Mouse (Mus musculus) neural tube, embryonic 15.5 days (tissue): ENCODE measurements around the gene Fam69b. TPM values are rescaled to one million over a fixed set of nuclear protein-coding genes. Genes with fewer than 3 reads are reported as not detected.
A peak's percentile ranks its signal among the peaks of the same experiment; 100 is the strongest.

Experiments
- ATAC-seq: fragments of 200-750 bp; cut with Nextera tagmentation; 2 replicates; pipeline ENCODE4 v1.8.0; 2017; ENCODE audit warnings: mild to moderate bottlenecking, moderate TSS enrichment, moderate library complexity; ENCODE audit not compliant: low FRiP score
- H3K27ac ChIP-seq: fragments of 300-500 bp; sonication (generic); replicated peaks from 2 replicates; pipeline ENCODE4 v1.5.1; 2015; ENCODE audit warnings: mild to moderate bottlenecking, inconsistent platforms
- H3K27me3 ChIP-seq: fragments of 300-500 bp; sonication (generic); replicated peaks from 2 replicates; pipeline ENCODE4 v1.6.1; 2015; ENCODE audit warnings: inconsistent platforms
- H3K36me3 ChIP-seq: fragments of 300-500 bp; sonication (generic); 2 replicates; pipeline ENCODE4 v1.6.1; 2015; ENCODE audit warnings: inconsistent platforms
- H3K4me1 ChIP-seq: fragments of 300-500 bp; sonication (generic); 2 replicates; pipeline ENCODE4 v1.6.1; 2015; ENCODE audit warnings: inconsistent platforms
- H3K4me2 ChIP-seq: fragments of 300-500 bp; sonication (generic); 2 replicates; pipeline ENCODE4 v1.6.1; 2015; ENCODE audit warnings: inconsistent platforms, mild to moderate bottlenecking, moderate library complexity
- H3K4me3 ChIP-seq: fragments of 300-500 bp; sonication (generic); replicated peaks from 2 replicates; pipeline ENCODE4 v1.5.1; 2015; ENCODE audit warnings: mild to moderate bottlenecking, inconsistent platforms
- H3K9ac ChIP-seq: fragments of 300-500 bp; sonication (generic); replicated peaks from 2 replicates; pipeline ENCODE4 v1.6.1; 2015; ENCODE audit warnings: mild to moderate bottlenecking, inconsistent platforms
- H3K9me3 ChIP-seq: fragments of 300-500 bp; sonication (generic); replicated peaks from 2 replicates; pipeline ENCODE4 v1.6.1; 2016; ENCODE audit warnings: inconsistent platforms
- WGBS: fragments of 180-500 bp; shearing (Covaris S2); methylation state at CpG from one replicate; pipeline ENCODE4 v1.1.7; 2015; ENCODE audit warnings: mixed read lengths; 5-methylcytosine and 5-hydroxymethylcytosine counted together
- polyA plus RNA-seq: library from polyadenylated mRNA; unstranded; fragments of >200 nt; fragmentation: Nextera tagmentation; extraction: Ambion mirVana; gene quantifications from 2 replicates; pipeline ENCODE4 v1.2.1, GENCODE M21; 2015

The Fam69b gene
- polyA plus RNA-seq, 1 experiment from 2014 or later, result 145 TPM

DNA sequence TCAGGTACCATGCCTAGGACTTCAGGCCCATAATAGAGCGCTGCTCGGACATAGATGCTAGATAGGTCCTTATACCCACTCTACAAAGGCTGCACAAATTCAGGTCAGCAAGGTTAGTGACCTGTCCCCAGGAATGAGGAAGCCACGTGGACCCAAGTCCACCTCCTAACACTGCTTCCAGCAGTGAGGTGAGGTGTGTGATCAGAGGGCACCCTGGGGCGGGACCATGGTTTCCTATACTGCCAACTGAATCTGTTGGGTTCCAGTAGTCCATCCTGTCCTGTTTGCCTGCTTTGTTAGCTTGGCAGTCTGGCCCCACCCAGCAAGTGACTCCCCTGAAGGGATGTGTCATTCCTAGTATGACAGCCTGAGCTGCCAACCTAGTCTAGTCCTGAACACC is 28.3 kb upstream of the Fam69b start:
- H3K9me3 ChIP-seq, result no peaks in the 10 kb centered on the region
- WGBS, result 86% methylated on average over 4 of the region's 4 CpGs
- no peaks in the 10 kb centered on the region for H3K36me3 ChIP-seq

DNA sequence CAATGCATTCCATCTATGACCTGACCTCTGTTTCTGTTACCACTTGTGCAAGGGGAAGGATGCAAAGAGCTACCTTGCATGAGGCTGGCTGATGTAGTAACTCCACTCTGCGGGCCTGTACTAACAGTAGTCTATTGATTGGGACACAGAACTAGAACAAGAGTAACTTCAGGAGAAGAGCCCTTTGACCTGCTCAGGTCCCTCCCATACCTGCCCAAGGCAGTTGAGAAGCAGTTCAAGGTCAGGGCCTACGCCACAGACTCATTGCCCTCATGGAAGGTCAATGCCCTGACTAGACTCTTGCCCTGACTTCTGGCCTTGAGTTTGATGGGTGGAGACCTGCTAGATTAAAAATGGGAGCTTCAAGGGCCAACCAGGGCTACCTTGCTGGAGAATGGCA is 27.6 kb upstream of the Fam69b start:
- 94% methylated on average over 2 of the region's 2 CpGs for WGBS
- ATAC-seq, result no peak

More for the DNA sequence above, 28.3 kb upstream of the Fam69b start:
- peaks cover 27% of the 10 kb centered on the region for H3K27me3 ChIP-seq
- no peak overlapping the region for H3K4me3 ChIP-seq
- no peak overlapping the region for H3K27ac ChIP-seq
- peaks cover 17% of the 10 kb centered on the region for H3K4me1 ChIP-seq
- no peak overlapping the region for H3K9ac ChIP-seq
- ATAC-seq, result no peak
- H3K4me2 ChIP-seq, result no peak overlapping the region

DNA sequence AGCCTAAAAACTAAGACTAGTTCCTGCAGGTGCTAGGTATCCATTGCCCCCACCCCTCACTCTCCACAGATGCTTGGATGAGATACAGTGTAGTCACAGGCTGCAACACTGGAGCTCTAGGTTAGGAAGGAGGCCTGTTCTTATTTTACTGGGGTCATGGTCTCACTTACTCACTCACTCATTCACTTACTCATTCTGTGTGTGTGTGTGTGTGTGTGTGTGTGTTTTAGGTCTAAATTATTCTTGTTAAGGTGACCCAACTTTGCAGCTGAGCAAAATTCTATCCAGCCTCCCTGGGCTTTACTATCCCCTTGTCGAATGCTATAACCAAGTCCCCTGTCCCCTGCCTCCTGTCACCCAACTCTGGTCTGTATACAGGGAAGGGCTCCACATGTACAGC is 26.7 kb upstream of the Fam69b start:
- Histone ChIP-seq H3K4me3 (no peak overlapping the region), H3K9me3 (no peaks in the 10 kb centered on the region), H3K27me3 (peaks cover 39% of the 10 kb centered on the region), H3K27ac (no peak overlapping the region), H3K36me3 (no peaks in the 10 kb centered on the region), H3K4me2 (no peak overlapping the region), H3K9ac (no peak overlapping the region), H3K4me1 (peaks cover 17% of the 10 kb centered on the region)
- no peak for ATAC-seq
- 96% methylated on average over 1 of the region's 1 CpGs for WGBS

More for the DNA sequence above, 27.6 kb upstream of the Fam69b start:
- Histone ChIP-seq H3K4me3 (no peak overlapping the region), H3K4me2 (no peak overlapping the region), H3K27ac (no peak overlapping the region), H3K36me3 (no peaks in the 10 kb centered on the region), H3K9ac (no peak overlapping the region), H3K9me3 (no peaks in the 10 kb centered on the region), H3K27me3 (peaks cover 32% of the 10 kb centered on the region), H3K4me1 (peaks cover 17% of the 10 kb centered on the region)

DNA sequence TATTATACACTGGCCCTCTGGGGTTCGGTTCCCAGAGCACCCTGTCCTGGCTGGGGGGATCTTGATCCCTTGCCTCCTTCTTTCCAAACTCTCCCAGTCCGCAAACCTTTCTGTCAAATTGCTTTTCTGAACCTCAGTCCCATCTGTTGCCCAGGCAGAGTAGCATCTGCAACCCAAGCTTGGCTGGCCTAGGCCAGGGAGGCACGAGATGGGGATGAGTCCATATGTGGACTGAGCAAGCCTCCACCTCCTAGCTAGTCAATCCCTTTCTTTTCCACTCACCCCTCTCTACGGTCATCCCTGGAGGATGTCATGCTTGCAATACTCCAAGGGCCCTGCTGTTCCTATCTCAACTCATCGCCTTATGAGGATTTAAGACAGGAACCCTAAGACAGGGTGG is 25.6 kb upstream of the Fam69b start:
- Histone ChIP-seq H3K9me3 (no peaks in the 10 kb centered on the region), H3K36me3 (no peaks in the 10 kb centered on the region), H3K9ac (no peak overlapping the region), H3K27me3 (peaks cover 40% of the 10 kb centered on the region), H3K4me3 (no peak overlapping the region), H3K4me2 (peak overlapping the region; percentile 82), H3K4me1 (peaks cover 22% of the 10 kb centered on the region), H3K27ac (no peak overlapping the region)
- WGBS, result 83% methylated on average over 5 of the region's 5 CpGs
- ATAC-seq, result no peak

DNA sequence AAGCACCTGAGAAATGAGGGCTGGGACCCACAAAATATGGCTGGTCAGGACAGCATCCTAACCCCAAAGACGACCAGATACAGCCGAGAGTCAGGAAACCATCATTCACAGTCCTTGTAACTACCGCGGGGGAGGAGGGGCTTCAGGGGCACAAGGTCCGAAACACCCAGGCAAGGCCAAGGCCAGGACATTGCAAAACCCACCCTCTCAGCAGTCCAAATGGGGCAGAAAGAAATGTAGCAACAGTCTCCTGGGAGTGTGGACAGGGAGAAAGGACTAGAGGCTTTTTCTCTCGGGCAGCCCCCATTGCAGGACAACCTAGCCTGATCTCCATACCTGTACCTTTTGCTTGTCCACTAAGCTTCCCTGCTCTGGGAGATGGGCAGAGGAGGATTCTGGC is 25.1 kb upstream of the Fam69b start:
- Histone ChIP-seq H3K27me3 (peaks cover 40% of the 10 kb centered on the region), H3K36me3 (no peaks in the 10 kb centered on the region), H3K27ac (no peak overlapping the region), H3K9me3 (no peaks in the 10 kb centered on the region), H3K4me2 (peak overlapping the region; percentile 82), H3K9ac (peak overlapping the region; percentile 61), H3K4me3 (peak overlapping the region; percentile 56), H3K4me1 (peaks cover 22% of the 10 kb centered on the region)
- ATAC-seq, result no peak
- WGBS, result 18% methylated on average over 6 of the region's 6 CpGs

DNA sequence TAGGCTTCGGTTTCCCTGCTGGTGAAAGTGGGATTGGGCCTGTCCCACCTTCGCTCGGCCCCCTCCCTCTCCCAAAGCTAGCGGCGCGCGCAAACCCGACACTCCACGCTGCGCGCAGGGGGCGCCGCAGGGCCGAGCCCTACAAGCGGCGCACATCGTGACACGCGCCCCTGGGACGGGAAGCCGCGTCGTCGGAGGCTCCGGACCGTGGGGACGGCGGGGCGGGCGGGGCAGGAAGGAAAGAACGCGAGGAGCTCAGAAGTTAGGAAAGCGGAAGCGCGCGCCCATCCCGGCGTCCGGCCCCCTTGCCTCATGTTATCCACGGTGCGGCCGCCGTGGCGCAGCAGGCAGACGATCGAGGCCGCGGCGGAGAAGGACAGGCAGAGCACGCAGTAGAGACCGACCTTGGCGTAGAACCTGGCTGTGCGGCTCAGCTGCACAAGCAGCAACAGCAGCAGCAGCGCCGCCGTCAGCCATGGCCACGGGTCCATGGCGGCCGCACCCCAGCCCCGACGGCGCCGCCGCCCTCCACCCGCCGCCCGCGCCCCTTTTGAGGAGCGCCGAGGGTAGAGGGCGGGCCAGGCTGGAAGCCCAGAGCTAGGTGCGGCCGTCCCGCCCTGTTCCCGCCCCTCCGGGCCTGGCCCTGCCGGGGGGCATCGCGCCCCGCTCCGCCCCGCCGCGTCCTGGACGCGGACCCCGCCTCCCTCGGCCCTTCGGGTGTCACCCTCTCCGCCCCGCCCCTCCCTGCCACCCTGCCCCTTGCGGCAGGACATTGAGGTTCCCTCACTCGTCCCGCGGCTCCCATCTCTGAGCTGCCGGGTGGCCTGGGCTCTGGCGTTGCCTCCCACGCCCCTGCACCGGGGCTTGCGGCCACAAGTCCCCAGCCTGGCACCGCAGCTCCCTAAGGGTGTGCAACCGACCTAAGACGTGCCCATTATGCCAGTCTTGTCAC is 24.3 kb upstream of the Fam69b start, which contains the start of gene Agpat2:
TSS of gene Agpat2 (minus strand) at position 698 of the 952 bp plus-strand sequence.
- WGBS, result under 1% methylated on average over 78 of the region's 103 CpGs
- Histone ChIP-seq H3K9ac (peak within 1 kb of the TSS; percentile 61), H3K27ac (no peak within 1 kb of the TSS), H3K36me3 (no peaks in the 10 kb centered on the region), H3K9me3 (no peaks in the 10 kb centered on the region), H3K4me2 (peak within 1 kb of the TSS; percentile 82), H3K27me3 (peaks cover 40% of the 10 kb centered on the region), H3K4me3 (peak within 1 kb of the TSS; percentile 56), H3K4me1 (peaks cover 22% of the 10 kb centered on the region)
- peak; percentile 68 for ATAC-seq

DNA sequence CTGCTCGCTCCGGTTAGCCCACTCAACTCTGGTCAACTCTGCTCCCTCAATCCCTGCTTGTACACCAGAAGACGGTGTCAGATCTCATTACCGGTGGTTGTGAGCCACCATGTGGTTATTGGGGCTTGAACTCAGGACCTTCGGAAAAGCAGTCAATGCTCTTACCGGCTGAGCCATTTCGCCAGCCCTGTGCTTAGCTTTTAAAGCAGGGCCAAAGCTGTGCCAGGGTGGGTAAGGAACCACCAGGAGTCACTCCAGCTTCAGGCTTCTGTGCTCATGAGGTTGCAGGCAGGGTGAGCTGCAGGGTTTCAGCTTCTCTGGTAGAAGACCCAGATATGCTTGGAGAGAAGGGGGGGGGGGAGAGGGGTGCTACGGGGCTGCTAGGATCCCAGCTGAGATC is 22.9 kb upstream of the Fam69b start:
- 78% methylated on average over 8 of the region's 8 CpGs for WGBS
- Histone ChIP-seq H3K4me3 (no peak overlapping the region), H3K9ac (no peak overlapping the region), H3K27me3 (peaks cover 40% of the 10 kb centered on the region), H3K9me3 (no peaks in the 10 kb centered on the region), H3K4me2 (no peak overlapping the region), H3K4me1 (peaks cover 22% of the 10 kb centered on the region), H3K36me3 (no peaks in the 10 kb centered on the region), H3K27ac (no peak overlapping the region)
- no peak for ATAC-seq

DNA sequence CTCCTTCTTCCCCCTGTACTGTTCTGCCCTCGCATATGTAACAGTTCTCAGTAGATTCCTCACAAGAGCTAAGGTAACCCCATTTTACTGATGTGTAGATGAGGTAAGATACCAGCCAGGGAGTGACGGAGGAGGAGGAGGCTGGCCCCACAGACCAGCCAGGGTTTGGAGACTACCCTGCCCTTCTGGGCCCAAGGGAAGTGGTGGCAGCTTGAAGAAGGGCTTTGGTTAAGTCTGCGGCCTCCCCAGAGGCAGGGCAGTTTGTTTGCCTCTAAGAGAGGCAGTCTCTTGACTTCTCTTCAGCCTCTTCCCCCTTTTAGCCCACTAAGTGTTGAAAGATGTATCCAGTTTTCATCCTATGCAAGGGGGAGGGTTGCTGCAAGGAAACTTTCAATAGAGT is 21.7 kb upstream of the Fam69b start:
- H3K4me1 ChIP-seq, result peaks cover 22% of the 10 kb centered on the region
- H3K27me3 ChIP-seq, result peaks cover 40% of the 10 kb centered on the region
- H3K9me3 ChIP-seq, result no peaks in the 10 kb centered on the region
- no peaks in the 10 kb centered on the region for H3K36me3 ChIP-seq
- no peak for ATAC-seq
- 72% methylated on average over 3 of the region's 3 CpGs for WGBS
- H3K4me3 ChIP-seq, result no peak overlapping the region
- H3K9ac ChIP-seq, result no peak overlapping the region
- H3K27ac ChIP-seq, result no peak overlapping the region
- H3K4me2 ChIP-seq, result no peak overlapping the region

DNA sequence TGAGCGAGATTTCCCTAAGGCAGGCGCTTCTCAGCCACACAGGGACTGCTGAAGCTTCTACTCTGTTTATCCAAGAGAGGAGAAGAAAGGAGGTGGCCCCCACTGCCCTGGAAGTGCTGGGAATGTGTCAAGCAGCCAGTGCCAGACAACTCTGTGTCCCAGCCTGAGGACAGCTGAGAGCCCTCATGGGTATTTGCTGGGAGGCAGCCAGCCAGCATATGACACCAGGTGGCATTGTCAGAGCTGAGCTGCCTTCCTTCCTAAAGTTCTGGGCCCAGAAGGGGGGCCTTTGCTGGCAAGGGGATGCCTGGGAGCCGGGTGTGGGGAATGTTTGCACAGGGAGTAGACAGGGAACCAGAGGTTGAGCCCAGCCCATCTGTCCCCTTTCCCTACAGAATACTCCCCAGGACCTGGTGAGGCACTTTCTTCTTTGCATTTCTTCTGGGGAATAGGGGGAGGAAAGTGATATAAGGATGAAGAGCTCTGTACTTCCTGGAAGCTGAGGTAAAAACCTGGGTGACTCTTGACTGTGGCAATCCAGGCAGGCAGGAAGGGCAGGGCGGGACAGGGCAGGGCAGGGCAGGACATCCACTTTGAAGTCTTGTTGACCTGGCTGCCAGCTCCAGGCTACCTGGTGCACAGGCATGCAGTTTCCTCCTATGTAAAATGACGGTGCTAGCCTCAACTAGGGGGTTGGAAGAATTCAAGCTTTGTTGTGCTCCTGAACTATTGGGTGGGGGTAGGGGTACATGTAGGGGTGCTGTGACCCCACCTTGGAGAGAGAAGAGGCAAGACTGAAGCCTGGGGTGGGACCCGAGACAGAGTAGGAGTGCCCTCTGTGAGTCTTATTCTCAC is 21.0 kb upstream of the Fam69b start:
- Histone ChIP-seq H3K4me1 (peaks cover 22% of the 10 kb centered on the region), H3K27me3 (peaks cover 38% of the 10 kb centered on the region), H3K36me3 (no peaks in the 10 kb centered on the region), H3K27ac (no peak overlapping the region), H3K4me3 (no peak overlapping the region), H3K4me2 (no peak overlapping the region), H3K9ac (no peak overlapping the region), H3K9me3 (no peaks in the 10 kb centered on the region)
- no peak for ATAC-seq
- WGBS, result 50% methylated on average over 6 of the region's 6 CpGs

DNA sequence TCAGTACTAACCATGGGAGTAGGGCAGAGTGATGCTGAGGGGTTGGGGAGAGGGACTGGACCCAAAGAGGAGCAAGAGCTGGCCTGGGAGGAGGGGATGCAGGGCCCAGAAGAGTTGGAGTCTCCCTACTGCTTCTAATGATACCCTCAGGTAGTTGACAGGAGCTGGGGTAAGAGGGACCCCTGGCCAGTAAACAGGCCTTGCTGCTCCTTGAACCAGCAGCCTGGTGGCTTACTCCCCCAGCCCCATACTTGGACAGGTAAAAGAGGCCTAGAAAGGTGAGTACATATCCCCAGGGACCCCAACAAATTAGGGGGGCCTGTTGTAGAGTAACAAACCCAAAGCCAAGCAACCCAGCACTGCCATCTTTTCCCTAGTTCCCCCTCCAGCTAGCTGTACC is 19.5 kb upstream of the Fam69b start:
- Histone ChIP-seq H3K9ac (no peak overlapping the region), H3K27ac (no peak overlapping the region), H3K9me3 (no peaks in the 10 kb centered on the region), H3K27me3 (peaks cover 24% of the 10 kb centered on the region), H3K4me2 (no peak overlapping the region), H3K4me3 (no peak overlapping the region), H3K36me3 (no peaks in the 10 kb centered on the region), H3K4me1 (peaks cover 15% of the 10 kb centered on the region)
- ATAC-seq, result no peak

DNA sequence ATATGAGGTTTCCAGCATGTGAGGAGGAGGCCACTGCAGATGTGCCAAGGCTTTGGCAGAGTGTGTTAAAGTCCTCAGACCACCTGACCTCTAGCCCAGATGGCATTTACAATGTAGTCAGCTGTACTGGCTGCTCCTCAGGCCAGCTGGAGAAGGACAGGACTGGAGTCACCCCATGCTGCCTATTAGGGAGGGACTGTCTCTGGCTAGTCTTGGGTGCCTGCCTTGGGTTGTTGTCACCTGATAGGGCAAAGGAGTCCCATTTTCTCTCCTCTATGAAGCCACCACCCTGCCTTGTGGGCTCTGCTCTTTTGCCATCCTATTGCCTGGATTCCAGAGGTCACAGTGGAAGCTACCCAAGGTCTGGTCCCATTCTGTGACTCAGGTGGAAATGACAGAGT is 19.0 kb upstream of the Fam69b start:
- Histone ChIP-seq H3K27ac (no peak overlapping the region), H3K27me3 (peaks cover 19% of the 10 kb centered on the region)
- ATAC-seq, result no peak

More for the DNA sequence above, 19.0 kb upstream of the Fam69b start:
- Histone ChIP-seq H3K9me3 (no peaks in the 10 kb centered on the region), H3K4me3 (no peak overlapping the region), H3K9ac (no peak overlapping the region), H3K36me3 (no peaks in the 10 kb centered on the region), H3K4me1 (peaks cover 10% of the 10 kb centered on the region), H3K4me2 (no peak overlapping the region)
